Mouse (Mus musculus) mature B cell (primary cell): ENCODE results near the gene Camkv.

Experiments used
- in situ Hi-C: fragments of 300-500 bp; cut with MboI; formaldehyde crosslinking; loops from 2 replicates; pipeline ENCODE4 v1.14.3; 2019

Camkv gene

GRCm38 (mm10) chr9:107963700-107964099, 28.2 kb downstream of the Camkv start:
- in situ Hi-C loops = no loop called here

- in situ Hi-C loops = no loop called here
Observed at GRCm38 (mm10) chr9:107964681-107965080, 29.2 kb downstream of the Camkv start.

GRCm38 (mm10) chr9:107966676-107967075, 31.2 kb downstream of the Camkv start:
- in situ Hi-C loops = no loop called here

- in situ Hi-C loops = no loop called here
Observed at GRCm38 (mm10) chr9:107967437-107967836, 32.0 kb downstream of the Camkv start.

- in situ Hi-C loops = no loop called here
Observed at GRCm38 (mm10) chr9:107968531-107968930, 33.1 kb downstream of the Camkv start.

GRCm38 (mm10) chr9:107970311-107970710, 34.8 kb downstream of the Camkv start:
- in situ Hi-C loops = no loop called here

GRCm38 (mm10) chr9:107971690-107972541, 36.4 kb downstream of the Camkv start:
- in situ Hi-C loops = no loop called here

GRCm38 (mm10) chr9:107974491-107975171, 39.2 kb downstream of the Camkv start:
- in situ Hi-C loops = no loop called here

GRCm38 (mm10) chr9:107975399-107976386, 40.2 kb downstream of the Camkv start, which contains the start of gene Uba7:
Uba7 (plus strand) TSS chr9:107975505.
- in situ Hi-C loops = no loop called here

GRCm38 (mm10) chr9:107978815-107979214, 43.3 kb downstream of the Camkv start:
- in situ Hi-C loops = no loop called here

GRCm38 (mm10) chr9:107981684-107982605, 46.5 kb downstream of the Camkv start:
- in situ Hi-C loops = no loop called here

- in situ Hi-C loops = no loop called here
Observed at GRCm38 (mm10) chr9:107982681-107983346, 47.3 kb downstream of the Camkv start, which contains the start of gene Gm20661. Gm20661 (plus strand) TSS chr9:107983058.

- in situ Hi-C loops = no loop called here
Observed at GRCm38 (mm10) chr9:107983421-107983890, 48.0 kb downstream of the Camkv start.

GRCm38 (mm10) chr9:107984052-107984753, 48.7 kb downstream of the Camkv start:
- in situ Hi-C loops = no loop called here

- in situ Hi-C loops = no loop called here
Observed at GRCm38 (mm10) chr9:107984754-107985055, 49.2 kb downstream of the Camkv start.

GRCm38 (mm10) chr9:107985131-107986119, 50.0 kb downstream of the Camkv start, which contains the start of gene Inka1:
Inka1 (minus strand) TSS chr9:107985879.
- in situ Hi-C loops = no loop called here

GRCm38 (mm10) chr9:107986376-107986775, 50.9 kb downstream of the Camkv start:
- in situ Hi-C loops = no loop called here

GRCm38 (mm10) chr9:107987950-107988349, 52.5 kb downstream of the Camkv start:
- in situ Hi-C loops = no loop called here
